Mouse (Mus musculus) 3T3-L1 (cell line): ENCODE measurements around the gene Hdac11.
"Not testable (repeated sequence)": the region's sequence is repeated elsewhere in the genome, so short reads cannot be mapped to it uniquely, and the experiment has no call there.

Source experiments
- DNase-seq: peaks from one replicate; pipeline ENCODE4 v3.0.0-alpha.2; 2015; ENCODE audit warnings: low read depth, low spot score

The Hdac11 gene

DNA sequence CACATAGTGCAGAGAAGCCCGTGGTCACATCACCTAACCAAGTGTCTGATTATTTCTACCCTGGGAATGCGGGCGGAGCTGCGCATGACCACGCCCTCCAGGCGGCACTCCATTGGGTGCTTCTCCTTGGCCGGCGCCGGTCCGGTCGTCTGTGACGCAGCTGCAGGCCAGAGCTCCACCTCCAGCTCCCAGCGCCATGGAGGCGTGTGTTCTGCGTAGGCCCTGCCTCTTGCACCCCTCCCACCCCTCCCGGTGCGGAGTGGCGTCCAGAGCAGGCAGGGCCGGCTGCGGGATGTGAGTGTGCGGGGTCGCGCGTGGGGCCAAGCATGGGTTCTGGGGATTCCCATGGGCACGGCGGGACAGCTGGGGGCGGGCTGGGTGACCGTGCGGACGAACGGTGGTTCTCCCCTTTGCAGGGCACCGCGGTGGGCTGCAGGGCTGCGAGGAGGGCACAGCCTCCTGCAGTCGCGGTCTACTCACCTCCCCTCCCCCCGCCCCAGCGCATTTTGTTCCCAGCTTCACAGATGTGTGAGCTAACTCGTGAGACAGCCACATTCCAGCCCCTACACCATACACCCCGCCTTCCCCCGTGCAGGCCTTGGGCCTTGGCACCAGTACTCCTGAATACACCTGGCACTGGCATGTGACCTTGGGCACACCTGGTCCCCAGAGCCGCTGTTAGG is at the start of gene Hdac11:
Hdac11 (plus strand) TSS at position 112 of the 683 bp plus-strand sequence.
- peak; percentile 77 for DNase-seq

- DNase-seq: no peak
Measured at GRCm38 (mm10) chr6:91108301-91108916, 48.1 kb upstream of the Hdac11 start.

DNA sequence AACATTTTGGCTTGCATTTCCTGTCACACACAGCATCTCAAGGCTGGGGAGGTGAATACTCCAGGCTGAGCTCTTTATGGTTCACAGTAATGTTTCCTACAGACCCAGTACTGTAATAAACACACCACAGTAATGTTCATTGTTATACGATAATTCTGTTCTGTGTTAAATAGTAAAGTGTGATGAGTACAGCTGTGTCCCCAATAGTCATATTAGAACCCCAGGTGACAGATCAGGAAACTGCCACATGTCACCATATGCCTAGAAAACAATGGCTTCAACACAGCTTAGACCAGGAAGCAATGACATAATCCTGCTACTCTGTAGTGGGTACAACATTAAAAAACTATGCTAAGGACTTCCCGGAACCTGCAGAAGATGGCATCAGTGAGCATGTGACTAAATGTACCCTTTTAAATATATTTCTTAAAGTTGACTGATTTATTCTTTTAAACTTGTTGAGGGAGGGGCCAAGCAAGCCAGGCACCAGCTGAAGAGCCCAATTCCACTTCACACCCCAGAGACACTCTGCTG is 47.5 kb upstream of the Hdac11 start:
- DNase-seq: no peak

DNA sequence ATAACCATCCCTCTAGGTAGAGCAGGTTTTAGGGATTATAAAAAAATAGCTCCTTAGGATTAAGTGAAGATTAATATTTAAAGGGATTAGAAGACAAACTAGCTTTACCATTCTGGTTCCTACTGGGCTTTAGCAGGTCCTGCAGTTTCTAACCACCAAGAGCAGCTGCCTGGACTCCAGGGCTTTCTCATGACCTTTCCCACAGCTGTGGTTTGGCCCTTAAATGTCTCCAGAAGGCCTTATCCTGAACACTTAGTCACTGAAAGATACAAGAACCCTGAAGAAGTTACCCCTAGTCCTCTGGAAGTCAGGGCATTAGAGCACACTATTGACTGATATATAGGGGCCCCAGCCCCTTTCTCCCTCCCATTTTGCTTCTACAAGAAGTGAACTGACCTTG is 47.0 kb upstream of the Hdac11 start:
- DNase-seq: peak; percentile 39

DNA sequence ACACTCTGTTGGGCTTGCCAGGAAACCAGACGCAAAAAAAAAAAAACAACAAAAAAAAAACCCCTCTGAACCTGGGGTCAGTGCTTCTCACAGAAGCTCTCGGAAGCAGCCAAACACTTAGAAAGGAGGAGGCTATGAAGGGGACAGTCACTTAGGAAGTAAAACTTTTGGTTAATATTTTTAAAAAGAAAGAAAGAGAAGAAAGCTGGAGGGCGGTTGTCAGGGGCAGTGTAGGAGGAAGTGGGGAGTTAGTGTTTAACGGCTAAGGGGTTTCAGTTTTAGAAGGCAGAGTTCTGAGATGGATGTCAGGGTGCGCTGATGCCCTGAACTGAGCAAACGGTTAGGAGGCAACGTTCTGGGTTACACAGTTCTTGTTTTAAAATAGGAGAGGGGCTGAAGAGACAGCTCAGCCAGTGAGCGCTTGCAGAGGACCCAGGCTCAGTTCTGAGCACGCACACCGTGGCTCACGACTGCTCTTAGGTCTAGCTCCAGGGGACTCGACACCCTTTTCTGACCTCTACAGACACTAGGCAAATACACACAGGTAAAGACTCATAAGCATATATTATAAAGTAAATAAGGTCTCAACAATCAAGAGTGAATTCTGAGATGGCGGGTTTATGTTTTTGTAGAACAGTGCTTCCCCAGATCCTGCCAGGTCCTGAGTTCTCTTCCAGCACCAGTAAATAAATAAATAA is 46.0 kb upstream of the Hdac11 start:
- DNase-seq: no peak

DNA sequence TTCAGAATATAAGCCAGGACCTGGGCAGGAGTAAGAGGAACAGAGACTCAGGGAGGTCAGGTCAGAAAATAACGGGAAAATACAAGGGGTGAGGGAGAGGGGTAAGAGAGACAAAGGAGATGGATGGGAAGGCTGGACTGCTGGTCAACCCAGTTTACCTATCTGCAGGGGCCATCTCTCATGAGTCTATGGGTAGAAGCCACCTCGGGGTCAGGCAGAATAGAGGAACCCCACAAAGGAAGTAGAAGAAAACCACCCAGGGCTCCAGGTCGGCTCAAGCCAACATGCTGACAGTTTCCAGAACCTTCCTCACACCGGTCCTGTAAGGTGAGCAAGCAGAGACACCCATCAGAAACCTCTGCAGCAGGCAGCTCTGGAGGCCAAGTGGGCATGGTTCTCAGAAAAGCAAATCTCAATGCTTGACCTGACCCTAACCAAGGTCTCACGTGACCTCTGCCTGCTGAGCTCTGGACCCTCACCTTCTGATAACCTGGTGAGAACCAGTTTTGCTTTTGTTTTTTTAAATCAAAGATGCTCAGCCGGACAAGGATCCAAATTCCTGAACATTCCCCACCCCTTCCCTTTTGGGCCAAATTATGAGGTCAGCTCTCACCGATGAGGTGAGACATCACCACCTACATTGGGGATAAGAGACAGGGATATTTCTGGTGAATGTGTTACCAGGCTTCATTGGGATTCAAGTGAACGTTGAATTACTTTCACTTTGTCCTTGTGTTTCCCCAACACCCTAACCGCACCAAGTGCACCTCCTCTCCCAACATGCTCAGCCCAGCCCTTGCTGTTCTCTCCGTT is 45.1 kb upstream of the Hdac11 start:
- no peak for DNase-seq

GRCm38 (mm10) chr6:91111954-91112252 is 44.6 kb upstream of the Hdac11 start:
- no peak for DNase-seq

- DNase-seq: no peak
Measured at GRCm38 (mm10) chr6:91114716-91115115, 41.7 kb upstream of the Hdac11 start.

DNA sequence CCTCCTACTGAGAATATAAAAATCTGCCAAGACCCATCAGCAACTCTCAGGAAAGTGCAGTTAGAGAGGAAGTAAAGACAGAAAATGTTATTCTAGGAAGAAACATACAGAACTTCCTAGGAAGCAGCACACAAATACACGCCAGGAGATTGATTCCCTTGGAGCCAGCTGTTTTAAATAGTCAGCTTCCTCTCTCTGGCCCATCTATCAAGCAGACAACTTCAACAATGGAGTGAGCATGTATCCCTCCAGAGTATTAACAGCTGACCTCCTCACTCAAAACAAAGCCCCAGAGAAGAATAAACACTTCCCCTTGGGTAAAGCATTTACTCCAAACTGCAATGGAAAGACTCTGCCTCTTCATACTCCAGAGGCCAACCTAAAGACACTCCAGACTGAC is 41.3 kb upstream of the Hdac11 start:
- no peak for DNase-seq

- no peak for DNase-seq
Measured at GRCm38 (mm10) chr6:91115863-91116243, 40.6 kb upstream of the Hdac11 start.

DNA sequence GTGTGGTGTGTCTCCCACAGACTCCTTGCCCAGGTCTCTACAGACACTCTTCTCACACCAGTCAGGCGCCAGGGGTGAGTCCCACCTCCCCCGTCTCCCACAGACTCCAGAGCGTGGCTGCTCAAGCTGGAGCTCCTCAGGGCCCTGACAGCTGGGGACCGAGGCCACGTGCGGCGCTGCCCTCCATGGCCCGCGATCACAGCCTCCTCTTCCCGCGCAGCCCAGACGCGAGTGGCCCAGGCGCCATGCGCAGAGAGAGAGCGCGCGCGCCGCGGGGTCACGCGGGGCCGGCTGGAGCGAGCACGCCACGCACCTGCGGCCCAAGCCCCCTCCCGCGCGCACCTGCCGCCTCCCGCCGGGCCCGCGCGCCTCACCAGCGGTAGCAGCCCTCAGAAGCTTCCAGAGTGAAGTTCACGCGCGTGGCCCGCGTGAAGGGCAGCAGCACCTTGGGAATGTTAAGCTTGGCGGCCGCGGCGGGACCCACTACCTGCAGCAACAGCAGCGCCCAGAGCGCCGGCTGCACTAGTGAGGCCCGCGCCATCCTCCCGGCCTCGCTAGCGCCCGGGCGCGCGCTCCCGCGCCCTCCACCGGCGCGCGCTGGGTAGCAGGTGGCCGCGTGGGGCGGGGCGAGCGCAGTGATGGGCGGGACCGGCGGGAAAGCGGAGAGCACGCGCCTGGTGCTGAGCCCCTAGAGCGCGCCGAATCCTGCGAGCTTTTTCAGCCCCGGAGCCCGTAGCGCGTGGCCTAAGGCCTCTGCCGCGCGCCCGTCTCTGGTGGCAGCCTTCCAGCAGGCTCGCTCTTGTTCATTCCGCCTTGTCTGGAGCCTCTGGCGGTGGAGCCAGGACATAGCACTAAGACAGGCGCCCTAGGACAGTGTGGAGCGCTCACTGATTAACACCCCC is 40.0 kb upstream of the Hdac11 start, which contains the start of gene Nup210:
Nup210 (minus strand) TSS at position 586 of the 902 bp plus-strand sequence.
- no peak for DNase-seq

- DNase-seq: no peak
Measured at GRCm38 (mm10) chr6:91117149-91117548, 39.3 kb upstream of the Hdac11 start.

DNA sequence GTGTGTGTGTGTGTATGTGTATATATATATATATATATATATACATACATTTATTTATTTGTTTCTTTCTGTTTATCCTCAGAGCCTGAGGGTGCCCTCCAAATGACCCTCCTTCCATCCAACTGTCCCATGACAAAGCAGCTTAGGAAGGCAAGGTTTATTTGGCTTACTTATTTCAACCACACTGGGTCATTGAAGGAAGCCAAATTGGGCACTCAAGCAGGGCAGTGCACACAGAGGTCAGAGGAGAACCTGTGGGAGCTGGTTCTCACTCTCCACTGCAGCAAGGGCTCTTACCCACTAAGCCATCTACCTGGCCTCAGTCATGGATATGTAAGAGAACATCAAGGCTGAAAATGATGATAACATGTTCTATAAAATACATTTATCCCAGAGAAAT is 37.9 kb upstream of the Hdac11 start:
- no peak for DNase-seq

GRCm38 (mm10) chr6:91120206-91120605 is 36.3 kb upstream of the Hdac11 start:
- no peak for DNase-seq

DNA sequence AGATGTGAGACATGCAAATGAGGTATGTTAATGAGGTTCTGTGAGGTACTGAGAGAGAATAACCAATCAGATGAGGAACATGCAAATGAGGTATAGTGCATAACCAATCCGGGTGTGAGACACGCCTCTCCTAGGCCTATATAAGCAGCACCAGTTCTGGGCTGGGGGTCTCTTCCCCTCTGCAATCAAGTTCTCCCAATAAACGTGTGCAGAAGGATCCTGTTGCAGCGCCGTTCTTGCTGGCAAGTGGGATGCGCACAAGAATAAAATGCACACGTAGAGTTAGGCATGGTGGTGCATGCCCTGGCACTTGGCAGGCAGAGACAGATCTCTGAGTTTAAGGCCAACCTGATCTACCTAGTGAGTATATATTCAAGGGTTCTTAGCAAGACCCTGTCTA is 35.4 kb upstream of the Hdac11 start:
- DNase-seq: not testable (repeated sequence)

DNA sequence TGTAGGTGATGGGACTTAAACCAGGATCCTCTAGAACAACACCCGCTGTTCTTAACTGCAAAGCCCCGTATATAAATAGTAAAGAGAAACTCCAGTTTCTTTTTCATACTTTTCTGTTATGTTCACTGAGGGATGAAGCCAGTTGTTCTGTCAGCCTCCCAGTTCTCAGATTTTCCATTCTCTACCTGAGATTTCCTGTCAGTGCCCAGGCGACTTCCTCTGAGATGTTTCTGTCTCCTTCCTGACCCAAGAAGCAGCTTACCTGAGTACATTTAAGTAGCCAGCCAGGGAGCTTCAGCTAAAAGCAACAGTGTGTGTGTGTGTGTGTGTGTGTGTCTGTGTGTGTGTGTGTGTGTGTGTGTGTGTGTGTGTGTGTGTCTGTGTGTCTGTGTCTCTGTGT is 33.0 kb upstream of the Hdac11 start:
- DNase-seq: no peak

- no peak for DNase-seq
Measured at GRCm38 (mm10) chr6:91124286-91125227, 31.9 kb upstream of the Hdac11 start.

- DNase-seq: no peak
Measured at GRCm38 (mm10) chr6:91125228-91125585, 31.3 kb upstream of the Hdac11 start.

DNA sequence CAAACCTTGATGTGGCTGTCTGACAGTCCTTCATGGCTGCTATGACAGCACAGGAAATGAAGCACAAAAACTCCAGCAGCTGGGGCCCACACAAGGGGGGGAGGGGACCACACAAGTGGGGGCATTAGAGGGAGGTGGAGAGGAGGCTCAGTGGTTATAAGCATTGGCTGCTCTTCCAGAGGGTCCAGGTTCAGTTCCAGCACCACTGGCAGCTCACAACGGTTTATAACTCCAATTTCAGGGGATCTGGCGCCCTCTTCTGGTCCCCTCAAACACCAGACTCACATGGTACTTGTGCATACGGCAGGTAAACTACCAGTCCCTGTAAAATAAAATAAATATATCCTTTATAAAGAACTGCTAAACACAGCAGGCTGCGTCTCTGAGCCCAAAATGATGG is 27.5 kb upstream of the Hdac11 start:
- no peak for DNase-seq

- no peak for DNase-seq
Measured at GRCm38 (mm10) chr6:91130856-91131255, 25.6 kb upstream of the Hdac11 start.
